Mouse (Mus musculus): ENCODE measurements around the gene Tmigd3.

GRCm38 (mm10) chr3:105872034-105872433 lies 1.3 kb downstream of the Tmigd3 start:
- TF ChIP-seq POLR2A (IDR thresholded peaks at IDR 0.05; ENCODE audit: control insufficient read depth, extremely low read depth, insufficient read depth, low read length, poor library complexity): no peak
- no peak for TF ChIP-seq CTCF (IDR thresholded peaks at IDR 0.05; ENCODE audit: borderline replicate concordance, control insufficient read depth, extremely low read depth, insufficient read depth, low read length, poor library complexity)
